Mouse (Mus musculus): ENCODE results near the gene Vamp2. TPM values are rescaled to one million over a fixed set of nuclear protein-coding genes. Genes with fewer than 3 reads are reported as not detected.

The Vamp2 gene
- total RNA-seq, 2 experiments from 2014 or later, result 988 to 1,016 TPM

DNA sequence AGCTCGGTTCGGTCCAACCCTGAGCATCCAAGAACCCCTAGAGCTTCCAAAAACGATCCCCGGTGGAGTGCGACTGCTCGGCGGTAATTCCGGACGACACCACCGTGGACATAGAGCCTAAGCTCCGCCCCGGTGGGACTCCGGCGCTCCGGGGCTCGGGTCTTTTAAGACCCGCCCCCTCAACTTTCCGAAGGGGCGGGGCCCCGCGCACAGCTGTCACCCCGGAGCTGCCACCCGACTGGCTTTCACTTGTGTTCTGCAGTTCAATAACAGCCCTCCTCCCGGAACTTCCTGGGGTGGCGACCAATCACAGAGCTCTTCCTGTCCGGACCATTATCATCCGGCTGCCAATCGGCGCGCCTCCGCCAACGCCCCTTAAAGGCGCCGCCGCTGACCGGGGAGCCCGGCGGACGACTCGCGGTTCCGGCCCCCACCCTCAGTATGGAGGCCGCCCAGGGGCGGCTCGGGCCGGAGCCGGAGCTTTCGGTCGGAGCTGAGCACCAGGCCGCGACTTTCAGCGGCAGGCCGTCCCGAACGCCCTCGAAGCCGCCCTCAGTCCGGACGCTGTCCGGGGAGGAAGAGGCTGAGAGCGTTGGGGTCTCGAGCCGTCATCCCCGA, 28.8 kb upstream of the Vamp2 start, which contains the start of gene Borcs6:
Gene Borcs6 (plus strand): TSS at position 361 of the 618 bp plus-strand sequence.
- peak within 1 kb of the TSS; percentile 97 for H3K27ac ChIP-seq
- no peak for TF ChIP-seq CTCF (conservative IDR thresholded peaks at IDR 0.05)
- peak; percentile 94 to 98 for DNase-seq (ENCODE audit: low spot score in 2 of 2)
- H3K4me3 ChIP-seq, result peak within 1 kb of the TSS; percentile 98

DNA sequence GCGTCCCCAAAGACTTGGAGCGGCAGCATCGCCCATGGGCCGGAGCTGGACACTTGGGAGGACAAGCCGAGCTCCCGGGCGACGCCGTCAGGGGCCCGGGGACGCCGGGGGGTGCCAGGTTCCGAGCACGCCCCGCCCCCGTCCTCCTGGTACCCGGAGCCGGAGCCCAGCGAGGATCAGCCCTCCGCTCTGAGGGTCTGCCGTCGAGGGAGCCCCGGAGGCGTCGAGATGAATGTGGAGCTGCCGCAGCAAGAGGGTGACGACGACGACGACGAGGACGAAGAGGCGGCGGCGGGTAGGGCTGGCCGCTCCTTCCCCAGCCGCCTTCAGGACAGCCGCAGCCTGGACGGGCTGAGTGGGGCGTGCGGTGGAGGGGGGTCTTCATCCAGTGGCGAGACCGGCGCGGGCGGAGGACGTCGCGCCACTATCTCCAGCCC, 28.3 kb upstream of the Vamp2 start:
- Histone ChIP-seq H3K27ac (peak overlapping the region; percentile 97), H3K4me3 (peak overlapping the region; percentile 98)
- TF ChIP-seq CTCF (conservative IDR thresholded peaks at IDR 0.05), result no peak
- DNase-seq (ENCODE audit: low spot score in 2 of 2), result peak in 1 of 2 experiments; percentile 37

DNA sequence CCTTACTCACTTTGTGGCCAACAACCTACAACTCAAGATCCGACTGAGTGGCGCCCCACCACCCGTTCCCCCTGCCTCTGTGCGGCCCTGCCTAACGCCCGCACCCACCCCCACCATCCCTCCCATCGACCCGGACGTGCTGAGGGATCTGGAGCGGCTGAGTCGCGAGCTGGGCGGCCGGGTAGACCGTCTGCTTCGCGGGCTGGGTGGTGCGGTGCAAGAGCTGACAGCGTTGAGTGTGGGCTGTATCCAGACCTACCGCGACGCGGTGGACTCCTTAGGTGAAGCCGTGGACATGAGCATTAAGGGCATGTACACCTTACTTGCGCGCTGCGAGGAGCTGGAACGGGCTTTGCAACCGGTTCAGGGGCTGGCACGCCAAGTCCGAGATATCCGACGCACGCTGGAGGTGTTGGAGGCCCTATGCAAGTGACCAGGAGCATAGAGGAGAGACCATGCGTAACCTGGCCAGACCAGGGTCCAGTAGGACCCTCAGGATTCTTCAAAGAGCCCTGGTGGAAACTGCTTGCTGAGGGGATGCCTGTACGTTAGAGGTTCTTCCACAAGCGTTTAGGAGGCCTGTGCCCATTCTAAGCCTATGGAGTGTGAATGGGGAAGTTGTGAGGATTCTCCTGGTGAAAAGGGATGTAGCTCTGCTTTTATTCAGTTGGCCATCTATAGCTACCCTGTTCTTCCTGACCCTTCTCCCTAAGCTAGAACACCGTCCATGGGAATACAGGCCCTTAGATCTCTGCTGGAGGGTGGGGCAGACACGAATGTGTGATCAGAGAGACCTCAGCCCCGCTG, 27.6 kb upstream of the Vamp2 start:
- Histone ChIP-seq H3K27ac (peak overlapping the region; percentile 97), H3K4me3 (peak overlapping the region; percentile 98)
- DNase-seq (ENCODE audit: low spot score in 2 of 2), result peak in 1 of 2 experiments; percentile 23
- no peak for TF ChIP-seq CTCF (conservative IDR thresholded peaks at IDR 0.05)

DNA sequence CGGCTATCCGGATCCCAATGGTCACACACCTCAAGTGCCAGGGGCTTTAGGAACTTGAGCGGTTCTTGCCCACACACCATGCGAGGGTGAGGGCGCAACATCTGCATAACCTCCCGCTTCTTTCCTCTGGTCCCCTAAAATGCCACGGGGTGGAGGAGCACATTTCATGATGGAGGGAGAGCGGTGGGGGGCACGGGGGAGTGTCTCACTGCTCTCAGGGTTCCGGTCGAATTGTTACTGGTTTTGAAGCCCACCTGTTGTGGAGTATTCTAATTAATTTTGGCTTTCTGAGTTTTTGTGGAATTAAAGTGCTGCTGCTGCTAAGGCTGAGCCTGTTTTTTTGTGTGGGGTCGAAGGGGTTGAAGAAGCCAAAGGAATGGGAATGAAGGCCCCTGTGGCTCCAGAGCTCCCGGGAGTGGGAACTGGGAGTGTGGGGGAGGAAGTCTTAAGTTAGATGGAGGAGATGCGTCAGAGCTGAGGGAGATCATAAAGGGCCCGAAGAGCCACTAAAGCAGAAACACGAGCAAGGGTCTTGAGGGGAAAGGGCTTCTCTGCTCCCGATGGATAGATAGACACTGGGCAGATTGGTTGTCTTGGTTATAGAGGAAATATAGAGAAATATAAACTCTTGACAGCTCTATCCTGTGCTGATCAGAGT, 26.9 kb upstream of the Vamp2 start:
- H3K4me3 ChIP-seq, result peak overlapping the region; percentile 98
- no peak for DNase-seq (ENCODE audit: low spot score in 2 of 2)
- no peak for TF ChIP-seq CTCF (conservative IDR thresholded peaks at IDR 0.05)
- H3K27ac ChIP-seq, result peak overlapping the region; percentile 97

DNA sequence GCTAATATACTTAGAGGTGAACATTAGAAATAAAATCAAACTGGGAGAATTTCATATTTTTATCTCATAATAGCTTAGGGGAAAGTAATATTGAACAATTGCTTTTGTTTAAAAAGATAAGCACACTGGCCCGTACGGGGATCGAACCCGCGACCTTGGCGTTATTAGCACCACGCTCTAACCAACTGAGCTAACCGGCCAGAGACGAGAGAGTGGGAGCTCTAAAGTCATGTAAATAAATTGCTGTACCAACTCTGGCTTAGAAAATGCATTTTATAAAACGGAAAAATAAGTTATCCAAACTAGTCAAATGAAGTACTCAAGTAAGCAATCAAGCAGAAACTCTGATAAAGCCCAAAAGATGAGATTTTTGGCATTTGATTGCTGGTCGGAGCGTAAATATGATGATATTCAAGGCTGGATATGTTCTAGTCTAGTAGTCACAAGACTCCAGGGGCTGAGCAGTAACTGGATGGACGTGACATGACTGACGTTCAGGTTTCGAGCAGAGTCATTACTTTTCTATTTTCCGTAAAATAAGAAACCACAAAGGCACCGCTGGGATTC, 26.0 kb upstream of the Vamp2 start:
- DNase-seq (ENCODE audit: low spot score in 2 of 2), result peak in 1 of 2 experiments; percentile 82
- TF ChIP-seq CTCF (conservative IDR thresholded peaks at IDR 0.05), result no peak
- Histone ChIP-seq H3K27ac (peak overlapping the region; percentile 87), H3K4me3 (peak overlapping the region; percentile 68)

DNA sequence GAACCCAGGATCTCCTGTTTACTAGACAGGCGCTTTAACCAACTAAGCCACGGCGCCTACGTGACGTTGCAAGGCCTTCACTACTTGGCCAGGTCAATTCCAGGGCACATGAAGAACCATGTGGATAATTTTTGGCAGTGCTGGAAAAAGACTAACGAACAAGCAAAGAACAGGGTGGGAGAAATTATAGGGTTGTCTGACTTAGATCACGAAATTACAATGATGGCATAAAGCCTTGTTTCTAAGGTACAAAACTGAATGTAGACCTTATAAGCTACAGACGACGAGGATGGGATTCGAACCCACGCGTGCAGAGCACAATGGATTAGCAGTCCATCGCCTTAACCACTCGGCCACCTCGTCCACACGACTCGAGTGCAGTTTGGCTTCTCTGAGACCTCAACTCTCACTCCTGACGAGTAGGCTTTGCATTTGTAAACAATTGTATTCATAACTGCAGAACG, 25.5 kb upstream of the Vamp2 start:
- H3K4me3 ChIP-seq, result peak overlapping the region; percentile 68
- peak; percentile 93 to 97 for DNase-seq (ENCODE audit: low spot score in 2 of 2)
- TF ChIP-seq CTCF (conservative IDR thresholded peaks at IDR 0.05), result no peak
- H3K27ac ChIP-seq, result peak overlapping the region; percentile 87

DNA sequence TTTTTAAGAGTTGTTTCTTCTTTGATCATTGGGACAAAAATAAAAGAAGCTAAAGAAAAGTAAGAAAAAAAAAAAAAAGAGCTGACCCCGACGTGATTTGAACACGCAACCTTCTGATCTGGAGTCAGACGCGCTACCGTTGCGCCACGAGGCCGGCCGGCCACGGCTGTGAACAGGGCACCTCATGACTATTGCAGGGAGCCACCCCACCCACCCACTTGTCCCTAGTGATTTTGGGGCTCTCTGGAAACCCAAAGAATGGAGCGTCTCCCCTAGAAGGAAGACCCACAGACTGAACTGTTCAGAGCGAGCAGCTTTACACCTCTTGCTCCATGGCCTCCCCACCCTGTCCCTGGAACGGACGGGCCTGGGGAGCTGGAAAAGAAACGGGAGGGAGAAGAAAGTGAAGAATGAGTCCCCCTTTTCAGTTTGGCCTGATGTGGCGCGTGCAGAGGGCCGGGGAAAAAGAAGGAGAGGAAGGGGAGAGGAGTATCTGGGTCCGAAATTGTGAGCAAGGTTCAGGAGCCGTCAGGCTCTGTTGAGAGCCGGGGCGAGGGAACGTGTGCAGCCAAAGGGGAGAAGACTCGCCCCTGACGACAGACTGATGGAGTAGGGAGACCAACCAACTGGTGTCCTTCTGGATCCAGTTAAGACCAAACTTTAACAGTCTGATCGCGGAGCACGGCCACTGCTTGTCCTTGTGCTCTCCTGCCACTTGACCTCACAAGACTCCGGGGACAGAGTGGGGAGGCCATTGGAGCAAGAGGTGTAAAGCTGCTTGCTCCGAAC, 24.7 kb upstream of the Vamp2 start:
- Histone ChIP-seq H3K27ac (peak overlapping the region; percentile 87), H3K4me3 (peak overlapping the region; percentile 68)
- peak in 1 of 2 experiments; percentile 82 for DNase-seq (ENCODE audit: low spot score in 2 of 2)
- TF ChIP-seq CTCF (conservative IDR thresholded peaks at IDR 0.05), result no peak

DNA sequence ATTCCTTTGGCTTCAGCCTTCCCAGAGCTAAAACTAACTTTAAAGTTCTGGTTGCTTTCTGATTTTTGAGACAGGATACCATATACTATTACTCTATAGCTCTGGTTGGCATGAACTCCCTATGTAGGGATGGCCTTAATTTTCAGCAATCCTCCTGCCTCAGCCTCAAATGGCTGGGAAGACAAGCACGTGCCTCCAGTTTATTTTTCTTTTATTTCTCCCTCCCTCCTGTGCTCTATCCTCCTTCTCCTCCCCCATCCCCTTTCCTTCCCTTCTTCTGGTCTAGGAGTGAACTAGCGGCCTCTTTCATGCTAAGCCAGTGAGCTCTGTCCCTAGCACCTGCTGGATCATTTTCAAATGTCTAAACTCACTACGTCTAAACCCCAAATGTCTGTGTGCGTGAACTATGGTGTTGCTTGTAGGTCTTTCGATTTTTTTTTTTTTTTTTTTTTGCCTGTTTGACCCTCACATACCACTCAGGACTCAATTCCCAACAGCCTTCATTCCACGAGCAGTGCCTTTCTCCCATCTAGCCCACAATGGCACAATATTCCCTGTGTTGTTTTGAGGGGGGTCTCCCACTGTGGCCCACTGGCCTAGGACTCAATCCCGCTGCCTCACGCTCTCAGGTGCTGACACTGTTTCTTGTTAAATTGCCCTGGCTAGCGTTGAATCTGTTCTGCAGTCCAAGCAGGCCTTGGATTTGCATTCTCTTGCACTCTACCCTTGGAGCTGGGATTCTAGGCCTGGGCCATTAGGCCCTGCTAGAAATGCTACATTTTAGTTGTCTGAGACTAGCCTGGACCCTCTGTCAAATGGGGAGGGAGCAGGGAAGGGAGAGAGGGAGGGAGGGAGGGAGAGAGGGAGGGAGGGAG, 23.8 kb upstream of the Vamp2 start:
- no peak for TF ChIP-seq CTCF (conservative IDR thresholded peaks at IDR 0.05)
- Histone ChIP-seq H3K27ac (peak overlapping the region; percentile 69), H3K4me3 (peak overlapping the region; percentile 68)
- no peak for DNase-seq (ENCODE audit: low spot score in 2 of 2)

DNA sequence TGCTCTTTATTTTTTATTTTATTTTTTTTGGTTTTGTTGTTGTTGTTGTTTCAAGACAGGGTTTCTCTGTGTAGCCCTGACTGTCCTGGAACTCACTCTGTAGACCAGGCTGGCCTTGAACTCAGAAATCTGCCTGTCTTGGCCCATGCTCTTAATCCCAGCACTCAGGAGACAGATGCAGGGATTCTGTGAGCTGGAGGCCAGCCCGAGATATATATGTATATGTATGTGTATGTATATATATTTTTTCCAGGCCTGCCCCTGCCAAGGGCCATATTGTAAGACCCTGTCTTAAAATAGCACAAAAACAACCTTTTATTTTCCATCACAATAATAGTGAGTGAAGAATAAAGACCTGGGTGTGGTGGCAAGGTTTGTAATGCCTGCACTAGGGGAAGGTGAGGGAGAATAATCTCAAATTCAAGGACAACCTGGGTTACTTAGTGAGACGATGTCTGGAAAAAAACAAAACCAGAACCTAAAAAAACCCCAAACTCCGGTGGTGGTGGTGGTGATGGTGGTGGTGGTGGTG, 22.8 kb upstream of the Vamp2 start:
- no peak overlapping the region for H3K27ac ChIP-seq
- TF ChIP-seq CTCF (conservative IDR thresholded peaks at IDR 0.05), result no peak
- DNase-seq (ENCODE audit: low spot score in 2 of 2), result no peak
- H3K4me3 ChIP-seq, result no peak overlapping the region

DNA sequence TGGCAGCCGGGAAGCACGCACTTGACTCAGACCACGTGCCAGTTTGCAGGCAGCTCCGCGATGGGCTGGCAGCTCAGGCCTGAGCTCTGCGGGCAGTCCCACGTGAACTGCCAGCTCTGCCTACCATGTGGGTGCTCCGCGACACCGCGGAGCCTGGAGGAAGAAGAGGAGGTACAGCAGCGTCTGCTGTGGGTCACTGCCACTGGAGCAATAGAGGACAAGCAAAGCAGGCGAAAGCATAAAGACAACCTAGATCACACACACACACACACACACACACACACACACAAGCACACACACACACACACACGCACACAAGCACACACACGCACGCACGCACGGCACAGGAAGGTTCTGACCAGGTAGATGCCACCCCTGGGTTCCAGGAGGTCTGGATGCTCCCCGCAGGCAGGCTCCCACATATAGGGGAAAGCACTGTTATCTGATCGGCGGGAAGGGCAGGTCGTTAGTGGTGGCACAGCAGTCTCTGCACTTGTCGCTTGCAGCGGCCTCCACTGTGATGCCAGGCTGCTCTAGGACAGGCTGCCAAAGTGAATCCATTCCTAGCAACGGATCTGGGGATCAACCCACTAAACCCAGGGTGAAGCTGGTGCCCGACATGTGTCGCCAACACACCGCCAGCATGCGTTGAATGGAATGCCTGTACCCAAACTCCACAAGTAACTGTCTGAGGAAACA, 22.0 kb upstream of the Vamp2 start:
- Histone ChIP-seq H3K27ac (peak overlapping the region; percentile 84), H3K4me3 (peak overlapping the region; percentile 31)
- no peak for DNase-seq (ENCODE audit: low spot score in 2 of 2)
- TF ChIP-seq CTCF (conservative IDR thresholded peaks at IDR 0.05), result no peak
